Mouse (Mus musculus) cerebellum, adult 9-11 months (tissue): ENCODE measurements around the gene Rnaseh2a.
"Not testable (repeated sequence)": the region's sequence is repeated elsewhere in the genome, so short reads cannot be mapped to it uniquely, and the experiment has no call there.

Experiments
- DNase-seq: peaks from one replicate; pipeline ENCODE4 v3.0.0; 2022

The Rnaseh2a gene

GRCm38 (mm10) chr8:84928456-84929306, 40.9 kb downstream of the Rnaseh2a start:
- DNase-seq, result peak; percentile 81

- DNase-seq, result no peak
These were observed 42.1 kb downstream of the Rnaseh2a start for GRCm38 (mm10) chr8:84927513-84927912.

DNA sequence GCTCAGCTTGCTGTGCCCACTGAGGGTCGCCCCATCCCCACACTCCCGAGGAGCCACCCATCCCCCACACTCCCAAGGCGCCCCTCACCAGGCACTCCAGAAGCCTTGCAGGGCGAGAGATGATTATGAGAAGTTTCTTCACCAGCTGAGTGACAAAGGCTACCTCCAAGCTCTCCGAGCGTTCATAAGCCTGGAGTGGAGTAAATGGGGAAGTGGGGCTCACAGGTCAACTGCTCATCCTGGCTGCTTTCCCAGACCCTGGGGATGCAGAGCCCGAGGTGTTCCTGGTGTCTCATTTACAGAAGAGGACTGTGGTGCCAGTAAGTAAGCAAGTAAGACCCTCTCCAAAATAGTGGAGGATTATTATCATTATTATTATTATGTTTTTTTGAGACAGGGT, 44.0 kb downstream of the Rnaseh2a start:
- DNase-seq, result no peak

- DNase-seq, result no peak
These were observed 48.0 kb downstream of the Rnaseh2a start for GRCm38 (mm10) chr8:84921596-84921995.

- no peak for DNase-seq
These were observed 50.9 kb downstream of the Rnaseh2a start for GRCm38 (mm10) chr8:84918646-84919045.

DNA sequence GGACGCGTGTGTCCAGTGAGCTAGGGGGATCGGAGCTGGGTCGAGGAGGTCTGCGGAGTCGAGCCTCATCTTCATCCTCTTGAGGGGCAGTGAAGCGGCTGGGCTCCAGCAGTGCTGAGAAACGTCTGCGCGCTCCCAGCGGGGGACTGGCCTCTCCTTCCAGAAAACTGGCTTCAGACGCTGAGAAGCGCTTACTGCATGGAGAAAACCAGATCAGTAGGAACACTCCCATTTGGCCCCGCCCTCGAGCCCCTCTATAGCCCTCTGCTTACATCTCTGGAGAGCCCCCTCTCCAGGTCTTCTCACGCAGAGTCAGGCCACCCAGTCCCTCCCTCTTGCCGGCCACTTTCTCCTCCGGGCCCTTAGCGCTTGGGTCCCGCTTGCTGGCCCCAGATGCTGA, 51.8 kb downstream of the Rnaseh2a start:
- no peak for DNase-seq

- DNase-seq, result no peak
These were observed 54.3 kb downstream of the Rnaseh2a start for GRCm38 (mm10) chr8:84915269-84915668.

DNA sequence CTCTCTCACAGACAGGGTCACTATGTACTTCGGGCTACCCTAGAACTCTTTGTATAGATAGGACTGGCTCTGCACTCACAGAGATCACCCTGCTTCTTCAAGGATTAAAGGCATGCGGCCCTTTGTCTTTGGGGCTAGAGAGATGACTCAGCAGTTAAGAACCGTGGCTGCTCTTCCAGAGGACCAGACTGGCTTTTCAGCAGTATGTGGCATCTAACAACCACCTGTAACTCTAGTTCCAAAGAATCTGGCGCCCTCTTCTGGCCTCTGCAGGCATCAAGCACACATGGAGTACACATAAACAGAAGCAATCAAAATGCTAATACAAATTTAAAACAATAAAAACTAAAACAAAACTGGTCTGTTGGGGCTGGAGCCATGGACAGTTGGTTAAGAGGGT, 55.6 kb downstream of the Rnaseh2a start:
- no peak for DNase-seq

DNA sequence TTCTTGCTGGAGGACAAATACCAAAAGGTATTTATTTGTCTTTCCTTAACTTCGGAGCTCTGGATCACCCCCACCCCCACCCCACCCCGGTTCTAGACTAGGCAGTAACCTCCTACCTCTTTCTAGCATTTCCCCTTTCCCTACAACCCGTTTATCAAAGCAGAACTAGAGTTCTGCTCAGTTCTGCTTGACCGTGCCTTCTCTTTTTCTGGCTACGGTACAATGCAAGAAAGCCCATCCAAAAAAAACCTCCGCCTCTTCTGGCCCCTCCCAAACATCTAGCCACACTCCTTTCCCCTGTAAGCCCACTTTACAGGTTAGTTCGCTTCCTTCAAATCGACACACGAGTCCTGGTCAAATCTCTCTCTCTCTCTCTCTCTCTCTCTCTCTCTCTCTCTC, 56.1 kb downstream of the Rnaseh2a start:
- DNase-seq, result no peak

- peak; percentile 93 for DNase-seq
These were observed 56.6 kb downstream of the Rnaseh2a start for GRCm38 (mm10) chr8:84912895-84913501.

GRCm38 (mm10) chr8:84912391-84912790, 57.2 kb downstream of the Rnaseh2a start:
- peak; percentile 56 for DNase-seq

- no peak for DNase-seq
These were observed 57.7 kb downstream of the Rnaseh2a start for GRCm38 (mm10) chr8:84911854-84912253.

- DNase-seq, result peak; percentile 90
These were observed 59.0 kb downstream of the Rnaseh2a start for GRCm38 (mm10) chr8:84910551-84910950.

DNA sequence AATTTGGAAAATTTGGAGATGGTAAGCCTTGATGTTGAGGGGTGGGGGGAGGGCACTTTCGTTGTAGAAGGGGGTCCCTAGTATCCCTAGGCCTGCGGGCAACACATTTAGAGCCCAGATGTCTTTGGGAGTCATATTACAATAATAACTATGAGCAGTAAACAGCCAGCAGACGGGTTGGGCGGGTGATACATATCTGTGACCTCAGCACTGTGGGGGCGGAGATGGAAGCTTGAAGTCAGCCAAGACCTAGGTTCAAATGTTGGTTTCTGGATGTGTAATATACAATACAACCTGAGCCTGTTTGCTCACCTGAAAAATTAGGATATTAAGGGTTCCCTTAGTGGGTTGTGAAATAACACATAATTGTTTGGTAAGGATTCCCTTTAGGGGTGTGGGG, 59.6 kb downstream of the Rnaseh2a start:
- DNase-seq, result no peak

GRCm38 (mm10) chr8:84909162-84909767, 60.3 kb downstream of the Rnaseh2a start:
- no peak for DNase-seq

DNA sequence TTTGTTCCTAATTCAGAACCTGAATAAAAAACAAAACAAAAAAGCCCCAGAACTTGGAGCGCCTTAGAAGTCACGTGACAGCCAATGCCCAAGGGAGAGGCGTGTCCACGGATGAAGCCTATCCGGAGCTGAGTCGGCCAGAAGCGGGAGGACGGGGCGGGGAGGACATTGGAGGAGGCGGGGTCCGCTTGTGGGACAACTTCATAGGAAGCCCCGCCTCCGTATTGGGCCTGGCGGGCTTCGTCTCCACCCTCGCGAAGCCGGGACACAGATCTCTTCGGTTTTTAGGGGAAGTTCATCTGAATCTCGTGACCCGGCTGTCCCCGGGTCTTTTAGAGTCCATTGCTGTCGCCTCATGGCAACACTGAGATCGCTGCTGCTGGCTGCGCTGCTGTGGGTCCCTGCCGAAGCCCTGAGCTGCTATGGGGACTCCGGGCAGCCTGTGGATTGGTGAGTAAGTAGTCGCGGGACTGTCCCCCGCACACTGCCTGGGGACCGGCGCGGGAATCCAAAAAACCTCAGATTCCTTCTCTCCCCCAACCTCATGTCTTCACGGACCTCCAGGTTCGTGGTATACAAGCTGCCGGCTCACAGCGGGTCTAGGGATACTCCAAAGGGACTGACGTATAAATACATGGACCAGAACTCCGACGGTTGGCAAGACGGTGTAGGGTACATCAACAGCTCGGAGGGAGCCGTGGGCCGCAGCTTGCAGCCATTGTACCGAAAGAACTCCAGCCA, 61.0 kb downstream of the Rnaseh2a start, which contains the start of gene Dnase2a:
Gene Dnase2a (plus strand): TSS at position 140 of the 741 bp plus-strand sequence.
- DNase-seq, result peak; percentile 91

GRCm38 (mm10) chr8:84907979-84908378, 61.6 kb downstream of the Rnaseh2a start:
- DNase-seq, result not testable (repeated sequence)

DNA sequence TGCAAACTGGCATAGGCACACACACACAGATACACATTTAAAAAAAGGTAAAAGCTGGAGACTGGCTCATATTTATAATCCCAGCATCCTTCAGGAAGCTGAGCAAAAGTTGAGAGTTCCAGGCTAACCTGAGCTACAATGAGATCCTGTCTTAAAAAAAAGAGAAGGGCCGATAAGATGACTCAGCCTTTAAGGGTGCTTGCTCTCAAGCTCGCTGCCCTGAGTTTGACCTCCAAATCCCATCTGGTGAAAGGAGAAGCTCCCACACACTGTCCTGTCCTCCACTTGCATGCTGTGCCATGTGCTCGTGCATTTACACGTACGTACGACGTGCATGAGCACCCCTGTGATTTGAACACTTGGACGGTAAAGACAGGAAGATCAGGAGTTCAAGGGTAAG, 62.1 kb downstream of the Rnaseh2a start:
- peak; percentile 27 for DNase-seq

DNA sequence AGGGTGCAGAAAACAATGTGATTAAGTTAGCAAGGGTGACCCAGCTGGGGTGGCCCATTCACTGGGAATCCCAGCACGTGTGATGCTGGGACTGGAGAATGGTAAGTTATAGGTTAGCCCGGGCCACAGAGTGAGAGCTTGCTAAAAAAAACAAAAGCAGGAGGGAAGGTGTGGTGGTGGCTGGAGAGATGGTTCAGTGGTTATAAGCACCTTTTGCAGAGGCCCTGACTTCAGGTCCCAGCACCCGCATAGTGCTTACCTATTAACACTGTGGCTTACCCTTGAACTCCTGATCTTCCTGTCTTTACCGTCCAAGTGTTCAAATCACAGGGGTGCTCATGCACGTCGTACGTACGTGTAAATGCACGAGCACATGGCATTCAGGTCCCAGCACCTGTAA, 62.5 kb downstream of the Rnaseh2a start:
- DNase-seq, result no peak
